Mouse (Mus musculus) mature B cell (primary cell): ENCODE measurements around the gene Vav2.

Source experiments
- in situ Hi-C: fragments of 300-500 bp; cut with MboI; formaldehyde crosslinking; loops from 2 replicates; pipeline ENCODE4 v1.14.3; 2019

Vav2 gene

GRCm38 (mm10) chr2:27278859-27279258, 148.0 kb downstream of the Vav2 start:
- in situ Hi-C loops, result no loop called here

- in situ Hi-C loops, result no loop called here
These were observed 158.5 kb downstream of the Vav2 start for GRCm38 (mm10) chr2:27268325-27268724.

- in situ Hi-C loops, result no loop called here
These were observed 161.0 kb downstream of the Vav2 start for GRCm38 (mm10) chr2:27265819-27266218.

- in situ Hi-C loops, result no loop called here
These were observed 163.8 kb downstream of the Vav2 start for GRCm38 (mm10) chr2:27262984-27263383.

- in situ Hi-C loops, result no loop called here
These were observed 175.4 kb downstream of the Vav2 start for GRCm38 (mm10) chr2:27251434-27251833.

DNA sequence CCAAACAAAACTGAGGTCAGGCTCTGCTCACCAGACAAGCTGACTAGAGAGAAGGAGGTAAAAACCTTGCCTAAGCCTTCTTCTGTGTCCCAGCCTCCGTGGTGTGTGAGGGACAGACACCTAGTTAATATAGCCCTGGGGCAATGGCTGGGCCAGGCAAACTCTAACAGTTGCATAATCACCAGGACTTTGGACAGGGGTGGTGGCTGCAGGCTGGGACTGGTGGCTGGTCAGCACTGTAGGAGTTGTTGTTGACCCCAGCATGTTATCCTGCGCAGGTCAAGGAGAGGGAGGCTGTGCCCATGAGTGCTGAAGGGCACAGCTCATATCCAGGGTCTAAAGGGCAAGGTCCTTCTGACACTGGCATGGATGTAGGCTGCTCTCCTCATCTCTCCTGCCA, 178.6 kb downstream of the Vav2 start, which contains the start of gene Sardh:
Sardh (minus strand) TSS at position 127 of the 400 bp plus-strand sequence.
- in situ Hi-C loops, result no loop called here

DNA sequence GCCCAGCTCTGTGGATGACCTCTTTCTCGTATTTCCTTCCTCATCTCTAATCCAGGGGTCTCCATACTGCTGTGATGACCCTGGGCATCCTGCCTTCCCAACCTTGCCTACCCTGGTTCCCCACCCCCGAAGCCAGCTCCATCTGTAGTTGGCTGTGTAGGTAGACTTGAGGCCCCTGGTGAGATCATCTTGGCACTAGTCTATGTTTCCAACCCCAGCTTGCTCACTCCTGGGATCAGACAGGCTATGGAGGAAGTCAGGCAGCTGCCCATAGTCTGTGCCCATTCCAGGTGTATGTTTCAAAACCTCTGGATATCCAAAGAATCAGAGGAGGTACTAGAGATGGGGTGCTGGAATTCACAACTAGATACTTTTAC, 179.4 kb downstream of the Vav2 start:
- in situ Hi-C loops, result no loop called here

GRCm38 (mm10) chr2:27246712-27247486, 179.9 kb downstream of the Vav2 start:
- in situ Hi-C loops, result no loop called here

GRCm38 (mm10) chr2:27245947-27246346, 180.9 kb downstream of the Vav2 start:
- in situ Hi-C loops, result no loop called here

- in situ Hi-C loops, result loop anchor here (10.0 kb wide), 2 partner anchors 163 to 193 kb away; partner anchors contain the start of genes Adamtsl2 and Mymk
These were observed 189.5 kb downstream of the Vav2 start for GRCm38 (mm10) chr2:27237342-27237741.

DNA sequence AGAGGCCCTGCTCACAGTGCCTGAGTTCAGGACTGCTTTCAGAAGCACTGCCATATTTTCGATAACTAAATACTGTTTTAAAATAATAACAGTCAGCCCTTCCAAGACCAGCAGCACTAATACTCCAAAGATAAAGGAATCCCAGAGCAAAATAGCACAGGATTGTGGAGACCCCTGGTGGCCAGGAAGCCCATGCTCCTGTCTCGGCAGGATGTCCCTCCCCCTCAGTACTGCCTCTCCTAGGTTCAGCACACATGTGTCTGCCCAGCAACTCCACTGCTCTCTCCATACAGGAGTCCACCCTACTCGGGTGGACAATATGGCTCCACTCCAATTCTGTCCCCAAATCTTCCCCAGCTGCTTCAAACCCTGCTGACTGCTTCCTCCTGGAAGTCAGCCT, 191.1 kb downstream of the Vav2 start:
- in situ Hi-C loops, result loop anchor here (10.0 kb wide), 2 partner anchors 161 to 191 kb away; partner anchors contain the start of genes Adamtsl2 and Mymk

DNA sequence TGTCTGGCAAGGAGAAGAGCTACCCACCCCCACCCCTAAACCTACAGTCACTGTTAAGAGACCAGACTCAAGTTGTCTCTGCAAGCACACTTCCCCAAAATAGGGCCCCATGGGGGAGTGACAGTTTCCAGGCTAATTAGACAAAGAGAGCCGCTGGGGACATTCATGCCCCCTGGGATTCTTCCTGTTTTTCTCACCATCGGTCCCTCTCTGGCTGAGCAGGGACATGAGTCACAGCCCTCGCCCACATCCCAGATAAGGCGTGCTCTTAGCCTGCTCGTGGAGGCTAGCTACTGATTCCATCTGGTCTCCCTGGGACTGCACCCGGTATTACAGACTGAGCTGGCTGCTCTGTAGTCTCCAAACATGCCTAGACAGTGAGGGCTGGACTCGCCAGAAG, 194.5 kb downstream of the Vav2 start:
- in situ Hi-C loops, result loop anchor here (10.0 kb wide), 2 partner anchors 158 to 188 kb away; partner anchors contain the start of genes Adamtsl2 and Mymk

DNA sequence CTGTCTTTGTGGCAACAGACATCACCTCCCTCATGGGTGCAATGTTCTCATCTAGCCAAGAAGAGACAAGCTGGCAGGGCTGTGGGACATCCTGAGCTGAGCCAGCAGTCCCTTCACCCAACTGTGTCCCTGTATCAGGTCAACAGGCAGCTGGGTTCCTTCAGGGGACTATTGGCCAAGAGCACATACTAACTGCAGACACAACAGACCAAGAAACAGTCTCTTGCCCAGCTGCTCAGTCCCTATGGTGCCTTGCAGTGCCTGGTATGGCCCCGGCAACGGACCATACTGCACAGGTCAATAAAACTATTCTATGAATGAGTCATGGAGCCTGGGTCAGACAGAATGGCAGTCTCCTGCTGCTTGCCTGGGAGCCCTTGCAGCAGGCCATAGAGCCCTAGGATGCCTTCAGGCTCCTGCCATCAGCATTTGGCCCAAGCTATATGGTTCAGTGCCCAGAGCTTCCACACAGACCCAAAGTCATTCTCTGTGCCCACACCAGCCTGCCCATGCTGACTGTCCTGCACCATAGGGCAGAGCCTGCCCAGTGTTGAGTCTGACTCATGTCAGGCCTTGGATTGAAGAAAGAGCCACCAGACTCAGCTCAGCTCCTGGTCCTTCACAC, 197.2 kb downstream of the Vav2 start:
- in situ Hi-C loops, result loop anchor here (10.0 kb wide), 2 partner anchors 155 to 185 kb away; partner anchors contain the start of genes Adamtsl2 and Mymk

- in situ Hi-C loops, result no loop called here
These were observed 197.9 kb downstream of the Vav2 start for GRCm38 (mm10) chr2:27228809-27229480.

GRCm38 (mm10) chr2:27226572-27226971, 200.3 kb downstream of the Vav2 start:
- in situ Hi-C loops, result no loop called here

DNA sequence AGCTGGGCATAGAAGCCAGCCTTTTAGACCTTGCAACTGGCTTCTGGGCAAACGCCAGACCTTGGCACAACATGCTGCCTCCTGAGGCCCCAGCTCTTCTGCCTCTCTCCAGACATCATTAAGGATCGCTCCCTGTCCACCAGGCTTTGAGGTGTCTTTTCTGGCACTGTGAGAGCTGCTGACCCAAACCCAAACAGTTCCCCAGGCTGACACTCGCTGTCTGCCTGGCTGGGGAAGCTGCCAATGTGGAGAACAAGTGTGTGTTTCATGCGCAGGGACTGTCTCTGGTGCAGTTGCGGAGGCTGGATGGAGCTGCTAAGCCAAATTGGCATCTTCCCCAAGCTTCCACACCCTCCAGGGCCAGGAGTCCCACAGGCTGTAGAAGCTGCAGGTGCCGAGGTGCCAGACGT, 203.8 kb downstream of the Vav2 start:
- in situ Hi-C loops, result no loop called here

GRCm38 (mm10) chr2:27218569-27218968, 208.3 kb downstream of the Vav2 start:
- in situ Hi-C loops, result no loop called here

DNA sequence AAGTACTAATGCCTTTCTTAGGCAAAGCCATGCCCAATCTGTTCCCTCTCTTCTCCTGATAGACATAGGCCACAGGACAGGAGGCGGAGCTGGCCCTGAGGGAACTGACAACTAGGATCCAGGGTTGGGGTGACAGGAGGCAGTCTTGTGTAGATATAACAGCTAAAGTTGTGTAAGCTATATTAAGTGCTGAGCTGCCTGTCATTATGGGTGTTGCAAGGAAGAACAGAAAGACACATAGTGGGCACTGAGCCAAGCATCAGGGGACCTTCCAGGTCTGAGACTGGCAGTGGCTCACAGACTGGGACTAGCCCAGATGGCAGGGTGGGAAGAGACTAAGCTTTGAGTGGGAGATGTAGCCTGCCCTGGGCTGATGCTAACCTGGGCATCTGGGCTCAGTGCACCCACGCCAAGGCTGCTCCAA, 208.7 kb downstream of the Vav2 start:
- in situ Hi-C loops, result no loop called here

GRCm38 (mm10) chr2:27215537-27215936, 211.3 kb downstream of the Vav2 start:
- in situ Hi-C loops, result no loop called here
